Mouse (Mus musculus): ENCODE measurements around the gene Park7.

DNA sequence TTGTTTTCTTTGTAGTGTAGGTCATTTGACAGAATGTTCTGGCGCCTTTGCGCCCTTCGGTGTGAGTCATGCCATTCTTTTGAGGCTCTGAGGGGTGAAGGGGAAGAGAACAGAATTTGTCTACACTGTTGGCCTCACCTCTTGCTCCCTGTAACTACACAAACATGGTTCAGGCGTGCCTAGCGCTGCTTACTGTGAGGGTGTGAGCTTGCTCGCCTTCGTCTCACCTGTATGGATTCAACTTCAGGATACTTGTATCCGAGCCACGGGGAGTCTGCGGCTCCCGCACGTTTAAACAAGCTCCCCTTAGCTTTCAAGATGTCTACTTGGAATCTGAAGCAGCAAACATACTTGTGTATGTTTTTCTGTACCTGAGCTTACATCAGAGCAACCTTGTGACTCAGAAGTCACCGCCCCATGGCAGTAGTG, 43.3 kb downstream of the Park7 start:
- TF ChIP-seq RAD21 (IDR thresholded peaks at IDR 0.05; ENCODE audit: low read depth, low read length) (no peak), NRF1 (IDR thresholded peaks at IDR 0.05; ENCODE audit: insufficient read depth, low read depth, low read length, poor library complexity, severe bottlenecking) (no peak), CHD1 (IDR thresholded peaks at IDR 0.05; ENCODE audit: low read depth, low read length) (no peak), CTCF (IDR thresholded peaks at IDR 0.05 in 2 of 3, conservative IDR thresholded peaks at IDR 0.05 in 1 of 3; ENCODE audit: control insufficient read depth in 1 of 3, insufficient read depth in 1 of 3, low read depth in 2 of 3, low read length in 3 of 3, poor library complexity in 1 of 3, severe bottlenecking in 1 of 3) (no peak), CHD2 (IDR thresholded peaks at IDR 0.05; ENCODE audit: low read length) (no peak)
